Mouse (Mus musculus) myocyte (in vitro differentiated cells): ENCODE measurements around the gene Fez2. TPM values are rescaled to one million over a fixed set of nuclear protein-coding genes. Genes with fewer than 3 reads are reported as not detected.

Experiments used
- H3K27me3 ChIP-seq: one replicate; pipeline ENCODE4 v1.6.1; 2011; ENCODE audit not compliant: control insufficient read depth, insufficient read depth, insufficient read length
- H3K36me3 ChIP-seq: one replicate; pipeline ENCODE4 v1.6.1; 2011; ENCODE audit not compliant: control insufficient read depth, insufficient read depth
- H3K4me2 ChIP-seq: one replicate; pipeline ENCODE4 v1.6.1; 2011; ENCODE audit warnings: low read depth, control low read depth
- H3K4me3 ChIP-seq: one replicate; pipeline ENCODE4 v1.5.1; 2011; ENCODE audit warnings: mild to moderate bottlenecking, control low read depth, moderate library complexity
- H3K79me2 ChIP-seq: one replicate; pipeline ENCODE4 v1.6.1; 2011; ENCODE audit not compliant: control insufficient read depth, insufficient read depth
- H3ac ChIP-seq: one replicate; pipeline ENCODE4 v1.6.1; 2011; ENCODE audit not compliant: control insufficient read depth, insufficient read length
- CEBPB ChIP-seq: IDR thresholded peaks from 2 replicates; pipeline ENCODE4 v1.6.1; 2011; ENCODE audit warnings: mild to moderate bottlenecking, moderate library complexity; ENCODE audit not compliant: poor library complexity, insufficient read depth, severe bottlenecking
- E2F4 ChIP-seq: IDR thresholded peaks from one replicate; pipeline ENCODE4 v1.6.1; 2011; ENCODE audit warnings: mild to moderate bottlenecking, control low read depth, moderate library complexity; ENCODE audit not compliant: insufficient read depth
- MAX ChIP-seq: IDR thresholded peaks from one replicate; pipeline ENCODE4 v1.6.1; 2011; ENCODE audit warnings: low read depth, mild to moderate bottlenecking, control low read depth
- MYOD1 ChIP-seq, 3 experiments: IDR thresholded peaks; one replicate each; pipeline ENCODE4 v1.6.1; 2011; ENCODE audit warnings: control low read depth in 2 of 3, low read depth in 2 of 3, mild to moderate bottlenecking in 2 of 3, moderate library complexity in 1 of 3; ENCODE audit not compliant: insufficient read length in 2 of 3, control insufficient read depth in 1 of 3
- MYOG ChIP-seq, 3 experiments: IDR thresholded peaks; one replicate each; pipeline ENCODE4 v1.6.1; 2011; ENCODE audit warnings: control low read depth in 2 of 3, low read depth in 2 of 3, mild to moderate bottlenecking in 2 of 3; ENCODE audit not compliant: insufficient read length in 2 of 3, control insufficient read depth in 1 of 3, insufficient read depth in 1 of 3
- POLR2A ChIP-seq: IDR thresholded peaks from one replicate; pipeline ENCODE4 v1.6.1; 2011; ENCODE audit warnings: low read depth, mild to moderate bottlenecking, control low read depth, moderate library complexity; ENCODE audit not compliant: insufficient read length
- POLR2AphosphoS2 ChIP-seq: IDR thresholded peaks from one replicate; pipeline ENCODE4 v1.6.1; 2011; ENCODE audit warnings: low read depth, control low read depth; ENCODE audit not compliant: insufficient read length
- REST ChIP-seq: IDR thresholded peaks from one replicate; pipeline ENCODE4 v1.6.1; 2011; ENCODE audit warnings: mild to moderate bottlenecking, control low read depth, moderate library complexity; ENCODE audit not compliant: insufficient read depth, insufficient read length
- SRF ChIP-seq: IDR thresholded peaks from one replicate; pipeline ENCODE4 v1.6.1; 2011; ENCODE audit warnings: low read depth; ENCODE audit not compliant: control insufficient read depth, insufficient read length
- TCF12 ChIP-seq: IDR thresholded peaks from one replicate; pipeline ENCODE4 v1.6.1; 2011; ENCODE audit warnings: mild to moderate bottlenecking, control low read depth; ENCODE audit not compliant: poor library complexity, insufficient read depth, severe bottlenecking
- TCF3 ChIP-seq: IDR thresholded peaks from one replicate; pipeline ENCODE4 v1.6.1; 2011; ENCODE audit warnings: low read depth, control low read depth; ENCODE audit not compliant: insufficient read length
- USF1 ChIP-seq: IDR thresholded peaks from one replicate; pipeline ENCODE4 v1.6.1; 2011; ENCODE audit warnings: low read depth, mild to moderate bottlenecking, control low read depth, moderate library complexity
- polyA plus RNA-seq: library from polyadenylated mRNA; unstranded; fragments of >200 nt; fragmentation: generic; extraction: Trizol; gene quantifications from one replicate; pipeline ENCODE4 v1.2.1, GENCODE M21; 2012; ENCODE audit warnings: missing spikeins

Fez2 gene
- polyA plus RNA-seq, 1 experiment, result 19.0 TPM

- Histone ChIP-seq H3K4me3 (no peak overlapping the region), H3ac (no peak overlapping the region), H3K79me2 (no peaks in the 10 kb centered on the region), H3K4me2 (no peak overlapping the region), H3K27me3 (no peaks in the 10 kb centered on the region), H3K36me3 (peaks cover 4% of the 10 kb centered on the region)
- no peak for TF ChIP-seq TCF3
- TF ChIP-seq POLR2AphosphoS2, result no peak
These were observed 41.4 kb downstream of the Fez2 start for GRCm38 (mm10) chr17:78376587-78376986.

GRCm38 (mm10) chr17:78374756-78375155 lies 43.2 kb downstream of the Fez2 start:
- TF ChIP-seq MYOG (IDR thresholded peaks at IDR 0.05; ENCODE audit: control insufficient read depth in 1 of 3, insufficient read depth in 1 of 3, insufficient read length in 2 of 3, low read depth in 2 of 3) (no peak), USF1 (no peak), E2F4 (no peak), POLR2AphosphoS2 (no peak), CEBPB (no peak), SRF (no peak), REST (no peak), TCF12 (no peak), POLR2A (no peak), TCF3 (no peak), MAX (no peak), MYOD1 (IDR thresholded peaks at IDR 0.05; ENCODE audit: control insufficient read depth in 1 of 3, insufficient read length in 2 of 3, low read depth in 2 of 3) (no peak)
- Histone ChIP-seq H3K27me3 (no peaks in the 10 kb centered on the region), H3K4me2 (no peak overlapping the region), H3ac (no peak overlapping the region), H3K79me2 (no peaks in the 10 kb centered on the region), H3K4me3 (no peak overlapping the region), H3K36me3 (no peaks in the 10 kb centered on the region)

GRCm38 (mm10) chr17:78373849-78374248 lies 44.1 kb downstream of the Fez2 start:
- no peaks in the 10 kb centered on the region for H3K36me3 ChIP-seq
- H3K4me2 ChIP-seq, result no peak overlapping the region
- H3K27me3 ChIP-seq, result no peaks in the 10 kb centered on the region
- H3K79me2 ChIP-seq, result no peaks in the 10 kb centered on the region
- H3K4me3 ChIP-seq, result no peak overlapping the region
- no peak overlapping the region for H3ac ChIP-seq
- TF ChIP-seq REST (no peak), TCF12 (no peak), POLR2AphosphoS2 (no peak), USF1 (no peak), MYOD1 (IDR thresholded peaks at IDR 0.05; ENCODE audit: control insufficient read depth in 1 of 3, insufficient read length in 2 of 3, low read depth in 2 of 3) (no peak), CEBPB (no peak), MYOG (IDR thresholded peaks at IDR 0.05; ENCODE audit: control insufficient read depth in 1 of 3, insufficient read depth in 1 of 3, insufficient read length in 2 of 3, low read depth in 2 of 3) (no peak), MAX (no peak), SRF (no peak), E2F4 (no peak), POLR2A (no peak), TCF3 (no peak)

- no peaks in the 10 kb centered on the region for H3K36me3 ChIP-seq
These were observed 44.8 kb downstream of the Fez2 start for GRCm38 (mm10) chr17:78373174-78373573.

GRCm38 (mm10) chr17:78370445-78370844 lies 47.5 kb downstream of the Fez2 start:
- Histone ChIP-seq H3K4me3 (no peak overlapping the region), H3K36me3 (no peaks in the 10 kb centered on the region), H3K79me2 (no peaks in the 10 kb centered on the region), H3K27me3 (no peaks in the 10 kb centered on the region), H3K4me2 (no peak overlapping the region), H3ac (no peak overlapping the region)
- TF ChIP-seq SRF (no peak), TCF3 (no peak), MYOG (IDR thresholded peaks at IDR 0.05; ENCODE audit: control insufficient read depth in 1 of 3, insufficient read depth in 1 of 3, insufficient read length in 2 of 3, low read depth in 2 of 3) (no peak), POLR2A (no peak), MYOD1 (IDR thresholded peaks at IDR 0.05; ENCODE audit: control insufficient read depth in 1 of 3, insufficient read length in 2 of 3, low read depth in 2 of 3) (no peak), POLR2AphosphoS2 (no peak), E2F4 (no peak), USF1 (no peak), REST (no peak), CEBPB (no peak), TCF12 (no peak), MAX (no peak)

More at GRCm38 (mm10) chr17:78373174-78373573, 44.8 kb downstream of the Fez2 start:
- TF ChIP-seq MAX, result no peak
- no peak for TF ChIP-seq E2F4
- TF ChIP-seq REST, result no peak
- no peak for TF ChIP-seq POLR2AphosphoS2
- TF ChIP-seq TCF12, result no peak
- no peak for TF ChIP-seq MYOG (IDR thresholded peaks at IDR 0.05; ENCODE audit: control insufficient read depth in 1 of 3, insufficient read depth in 1 of 3, insufficient read length in 2 of 3, low read depth in 2 of 3)
- no peak for TF ChIP-seq MYOD1 (IDR thresholded peaks at IDR 0.05; ENCODE audit: control insufficient read depth in 1 of 3, insufficient read length in 2 of 3, low read depth in 2 of 3)
- TF ChIP-seq CEBPB, result no peak
- TF ChIP-seq TCF3, result no peak
- no peak for TF ChIP-seq POLR2A
- TF ChIP-seq USF1, result no peak
- no peak for TF ChIP-seq SRF
- H3K4me3 ChIP-seq, result no peak overlapping the region
- no peak overlapping the region for H3ac ChIP-seq
- no peaks in the 10 kb centered on the region for H3K79me2 ChIP-seq
- no peak overlapping the region for H3K4me2 ChIP-seq
- H3K27me3 ChIP-seq, result no peaks in the 10 kb centered on the region
